Mouse (Mus musculus) E14TG2a.4 (cell line): Measurements from ENCODE around the gene 1700007K13Rik.

ENCODE experiments used
- CTCF ChIP-seq: conservative IDR thresholded peaks from 2 replicates; pipeline ENCODE4 v1.5.1; 2014; ENCODE audit warnings: low read length
- NANOG ChIP-seq: IDR thresholded peaks from 2 replicates; pipeline ENCODE4 v1.6.1; 2014; ENCODE audit warnings: borderline replicate concordance, low read length, mixed read lengths
- POU5F1 ChIP-seq: IDR thresholded peaks from 2 replicates; pipeline ENCODE4 v1.6.1; 2014; ENCODE audit warnings: low read length, borderline replicate concordance

DNA sequence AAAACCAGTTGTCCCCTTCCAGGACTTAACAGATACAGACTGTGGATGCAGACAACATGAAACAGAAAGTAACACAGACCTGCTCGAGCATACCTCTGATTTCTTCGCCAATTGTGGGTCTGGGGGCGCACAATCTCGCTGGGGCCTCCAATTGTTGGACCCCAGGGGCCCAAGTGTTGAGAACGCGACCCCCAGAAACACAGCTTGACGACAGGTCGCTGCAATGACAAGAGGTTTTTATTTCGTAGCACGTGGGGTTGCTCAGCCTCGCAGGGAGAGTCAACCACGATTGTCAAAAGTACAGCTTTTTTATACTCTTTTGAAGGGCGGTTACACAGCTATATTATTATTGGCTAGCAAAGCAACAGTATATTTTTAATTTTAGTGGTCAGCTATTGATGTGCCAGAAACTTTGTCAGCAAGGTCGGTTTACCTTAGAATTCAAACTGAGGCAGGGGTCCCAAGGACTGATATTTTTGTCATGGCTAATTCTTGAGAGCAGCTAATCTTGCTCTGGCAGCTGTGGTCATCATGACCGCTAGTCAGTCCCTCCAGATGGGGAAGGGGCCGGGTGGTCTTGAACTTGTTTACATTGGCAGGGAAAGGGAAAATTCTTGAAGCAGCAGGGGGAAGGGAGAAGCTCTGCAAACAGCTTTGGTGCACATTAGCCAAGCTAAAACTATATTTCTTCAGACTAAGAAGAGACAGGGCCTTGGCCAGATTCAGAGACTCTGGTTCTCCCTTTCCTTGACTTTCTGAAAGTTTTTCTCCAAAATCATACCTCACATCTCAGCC, 29.9 kb upstream of the 1700007K13Rik start:
- no peak for TF ChIP-seq CTCF
- TF ChIP-seq NANOG: no peak
- no peak for TF ChIP-seq POU5F1
